Mouse (Mus musculus) spleen, adult 2 months (tissue): ENCODE results near the gene Tnks1bp1. TPM values are rescaled to one million over a fixed set of nuclear protein-coding genes. Genes with fewer than 3 reads are reported as not detected.

ENCODE experiments used
- DNase-seq, 2 experiments: peaks; one replicate each; pipeline versions ENCODE4 v3.0.0 to v3.0.0-alpha.2; 2012 to 2021; ENCODE audit warnings: low spot score in 2 of 2, low read depth in 1 of 2
- H3K27ac ChIP-seq: fragments of 200-500 bp; 2 replicates; pipeline ENCODE4 v1.5.1; 2012; ENCODE audit warnings: low read length, inconsistent platforms; ENCODE audit not compliant: insufficient read depth
- H3K27me3 ChIP-seq: fragments of 200-500 bp; 2 replicates; pipeline ENCODE4 v1.6.1; 2012; ENCODE audit warnings: mild to moderate bottlenecking, moderate library complexity, low read length, inconsistent platforms; ENCODE audit not compliant: control insufficient read depth, insufficient read depth
- H3K36me3 ChIP-seq: fragments of 200-500 bp; 2 replicates; pipeline ENCODE4 v1.6.1; 2012; ENCODE audit warnings: mild to moderate bottlenecking, low read length, inconsistent platforms; ENCODE audit not compliant: control insufficient read depth, insufficient read depth
- H3K4me1 ChIP-seq: fragments of 200-500 bp; 2 replicates; pipeline ENCODE4 v1.6.1; 2011; ENCODE audit warnings: inconsistent platforms; ENCODE audit not compliant: control insufficient read depth, insufficient read depth, insufficient read length
- H3K4me3 ChIP-seq: fragments of 200-500 bp; 2 replicates; pipeline ENCODE4 v1.5.1; 2011; ENCODE audit warnings: mild to moderate bottlenecking, inconsistent platforms; ENCODE audit not compliant: insufficient read depth, insufficient read length; ENCODE audit errors: extremely low read depth
- CTCF ChIP-seq: fragments of 200-500 bp; IDR thresholded peaks from 2 replicates; pipeline ENCODE4 v1.5.1; 2011; ENCODE audit warnings: mild to moderate bottlenecking, inconsistent platforms; ENCODE audit not compliant: insufficient read depth, insufficient read length, insufficient replicate concordance; ENCODE audit errors: extremely low read depth
- POLR2A ChIP-seq: fragments of 200-500 bp; IDR thresholded peaks from 2 replicates; pipeline ENCODE4 v1.6.1; 2011; ENCODE audit warnings: low read depth, low read length, inconsistent platforms
- WGBS: fragments of 180-500 bp; shearing (Covaris S2); methylation state at CpG from one replicate; pipeline ENCODE4 v1.1.7; 2018; 5-methylcytosine and 5-hydroxymethylcytosine counted together
- polyA plus RNA-seq: library from polyadenylated mRNA; depleted of rRNA; stranded (reverse); fragments of >200 nt; gene quantifications from 2 replicates; pipeline ENCODE4 v1.2.3, GENCODE M21; 2012

Tnks1bp1 gene
- polyA plus RNA-seq, 1 experiment = 20.3 TPM

DNA sequence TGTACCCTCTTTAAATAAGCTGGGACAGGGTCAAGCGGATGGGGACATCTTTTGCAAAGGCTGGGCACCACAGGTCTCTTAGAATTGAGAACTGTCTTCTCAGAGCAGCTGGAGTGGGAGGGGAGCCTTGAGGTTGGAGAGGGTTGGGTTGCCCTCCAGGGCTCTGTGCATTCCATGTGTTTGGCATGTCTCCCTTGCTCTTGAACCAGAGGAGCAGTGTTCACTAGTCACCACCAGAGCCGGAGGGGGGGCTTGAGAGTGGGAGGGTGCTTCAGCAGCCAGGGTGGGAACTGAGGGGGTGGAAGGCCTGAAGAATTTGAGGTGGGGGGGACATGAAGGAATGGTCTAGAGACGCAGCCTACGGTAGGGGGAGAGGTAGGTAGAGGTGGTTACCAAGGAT lies 1.5 kb downstream of the Tnks1bp1 start:
- H3K4me3 ChIP-seq = no peak overlapping the region
- TF ChIP-seq CTCF (no peak), POLR2A (no peak)

DNA sequence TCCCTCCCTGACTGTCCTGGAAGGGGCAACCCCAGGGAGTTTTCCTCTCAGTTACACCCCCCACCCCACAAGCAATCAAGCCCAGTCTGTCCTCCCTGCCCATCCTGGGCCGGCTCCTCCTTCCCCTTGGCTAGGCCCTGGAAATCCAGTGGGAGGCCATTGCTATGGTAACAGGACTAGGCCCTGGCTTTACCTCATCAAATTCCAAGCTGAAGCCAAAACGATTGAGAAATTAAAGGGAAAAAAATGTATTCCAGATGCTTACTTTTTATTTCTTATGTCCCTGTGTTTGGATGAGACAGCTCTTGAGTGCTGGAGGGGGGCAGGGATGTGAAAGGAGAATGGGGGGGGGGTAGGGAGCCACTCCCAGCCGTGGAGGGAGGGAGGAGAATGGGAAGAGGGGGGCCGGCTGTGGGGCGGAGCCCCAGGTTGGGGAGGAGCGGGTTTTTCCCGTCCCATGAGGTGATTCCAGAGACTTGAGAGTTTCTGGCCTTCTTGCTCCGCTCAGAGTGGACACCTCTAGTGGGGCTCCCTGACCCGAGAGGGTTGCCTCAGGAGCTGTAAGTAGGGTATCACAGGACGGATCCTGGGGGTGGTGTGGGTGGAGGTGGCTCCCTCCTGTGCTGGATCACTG lies 2.3 kb downstream of the Tnks1bp1 start:
- H3K4me1 ChIP-seq = no peaks in the 10 kb centered on the region
- H3K36me3 ChIP-seq = peaks cover 10% of the 10 kb centered on the region
- no peaks in the 10 kb centered on the region for H3K27me3 ChIP-seq
- peak overlapping the region; percentile 15; the same call in 1 of the 2 replicates for H3K4me3 ChIP-seq
- DNase-seq = no peak
- H3K27ac ChIP-seq = peak overlapping the region; percentile 48; the same call in 1 of the 2 replicates
- TF ChIP-seq CTCF (no peak), POLR2A (no peak)
- WGBS = 77% methylated on average over 10 of the region's 10 CpGs

More for the DNA sequence above, 1.5 kb downstream of the Tnks1bp1 start:
- Histone ChIP-seq H3K36me3 (peaks cover 12% of the 10 kb centered on the region), H3K27me3 (no peaks in the 10 kb centered on the region), H3K27ac (no peak overlapping the region), H3K4me1 (no peaks in the 10 kb centered on the region)
- DNase-seq = no peak
- 92% methylated on average over 4 of the region's 4 CpGs for WGBS

DNA sequence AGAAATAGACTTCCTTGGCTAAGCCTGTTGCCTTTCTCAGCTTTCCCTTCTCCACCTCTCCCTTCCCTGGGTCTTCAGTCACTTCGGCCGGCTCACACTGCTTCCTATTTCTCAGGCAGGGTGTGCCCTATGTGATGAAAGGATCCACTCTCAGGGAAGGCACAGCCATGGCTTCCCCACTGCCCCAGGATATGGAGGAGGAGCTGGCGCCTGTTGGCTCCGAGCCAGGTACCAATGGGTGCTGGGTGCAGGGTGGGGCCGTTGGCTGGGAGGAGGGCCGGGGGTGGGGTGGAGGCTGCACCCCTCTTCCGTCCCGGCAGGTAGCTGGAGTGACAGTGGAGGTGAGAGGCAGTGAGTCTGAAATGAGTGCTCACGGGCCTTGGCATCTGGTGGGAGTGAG lies 2.9 kb downstream of the Tnks1bp1 start:
- TF ChIP-seq CTCF = no peak
- TF ChIP-seq POLR2A = no peak
- Histone ChIP-seq H3K27ac (peak overlapping the region; percentile 48; the same call in 1 of the 2 replicates), H3K36me3 (peaks cover 10% of the 10 kb centered on the region), H3K4me1 (no peaks in the 10 kb centered on the region), H3K27me3 (no peaks in the 10 kb centered on the region), H3K4me3 (no peak overlapping the region)
- DNase-seq = no peak
- 73% methylated on average over 9 of the region's 9 CpGs for WGBS

DNA sequence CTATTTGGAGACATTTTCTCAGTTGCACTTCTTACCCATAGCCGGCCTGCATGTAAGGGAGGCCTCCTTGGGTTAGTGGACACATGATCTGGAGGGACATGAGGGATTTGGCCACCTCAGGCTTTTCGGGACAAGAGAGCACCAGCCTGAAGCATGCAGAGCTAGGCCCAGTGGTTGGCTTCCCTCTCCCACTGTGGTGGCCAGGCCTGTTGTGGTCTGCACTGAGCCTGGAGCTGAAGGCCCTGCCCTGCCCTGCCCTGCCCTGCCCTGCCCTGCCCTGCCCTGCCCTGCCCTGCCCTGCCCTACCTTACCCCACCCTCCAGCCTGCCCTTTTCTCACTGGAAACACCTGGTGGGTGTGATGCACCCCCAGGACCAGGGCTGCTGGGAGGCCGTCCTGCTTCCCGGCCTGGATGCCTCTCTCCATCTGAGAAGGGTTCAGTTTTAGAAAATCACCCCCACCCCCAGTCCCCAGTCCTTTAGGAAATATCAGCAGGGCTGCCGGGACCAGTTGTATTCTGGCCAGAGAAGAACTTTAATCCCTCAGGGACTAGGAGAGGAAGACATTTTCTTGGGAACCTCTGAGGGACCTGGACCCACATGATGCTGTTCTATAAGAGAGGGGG lies 5.5 kb downstream of the Tnks1bp1 start:
- DNase-seq = no peak
- H3K4me1 ChIP-seq = no peaks in the 10 kb centered on the region
- H3K27ac ChIP-seq = no peak overlapping the region
- H3K27me3 ChIP-seq = no peaks in the 10 kb centered on the region
- H3K36me3 ChIP-seq = peaks cover 7% of the 10 kb centered on the region
- WGBS = 90% methylated on average over 5 of the region's 5 CpGs
- TF ChIP-seq CTCF (no peak), POLR2A (no peak)
- H3K4me3 ChIP-seq = no peak overlapping the region

DNA sequence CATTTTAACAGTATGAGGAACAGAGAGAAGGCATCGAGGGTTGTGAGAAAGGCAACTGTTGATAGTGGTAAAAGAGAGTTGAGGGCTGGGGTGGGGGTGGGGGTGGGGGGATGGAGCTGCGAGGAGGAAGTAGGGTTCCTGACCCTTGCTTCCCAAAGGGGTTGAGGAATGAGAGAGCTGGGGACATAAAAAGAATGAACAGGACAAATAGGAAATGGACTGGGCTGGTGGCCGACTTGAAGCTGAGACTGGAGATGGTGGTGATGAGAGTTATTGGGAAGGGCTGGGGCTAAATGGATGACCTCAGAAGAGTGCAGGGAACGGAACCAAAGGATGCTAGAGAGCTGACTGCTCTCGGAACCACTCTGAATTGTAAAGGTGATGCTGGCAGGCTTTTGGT lies 8.9 kb downstream of the Tnks1bp1 start:
- no peak for DNase-seq
- WGBS = 60% methylated on average over 5 of the region's 5 CpGs
- Histone ChIP-seq H3K4me3 (no peak overlapping the region), H3K36me3 (peaks cover 16% of the 10 kb centered on the region), H3K27ac (no peak overlapping the region), H3K27me3 (no peaks in the 10 kb centered on the region), H3K4me1 (peaks cover 3% of the 10 kb centered on the region; the same call in 1 of the 2 replicates)
- TF ChIP-seq POLR2A = no peak
- no peak for TF ChIP-seq CTCF

DNA sequence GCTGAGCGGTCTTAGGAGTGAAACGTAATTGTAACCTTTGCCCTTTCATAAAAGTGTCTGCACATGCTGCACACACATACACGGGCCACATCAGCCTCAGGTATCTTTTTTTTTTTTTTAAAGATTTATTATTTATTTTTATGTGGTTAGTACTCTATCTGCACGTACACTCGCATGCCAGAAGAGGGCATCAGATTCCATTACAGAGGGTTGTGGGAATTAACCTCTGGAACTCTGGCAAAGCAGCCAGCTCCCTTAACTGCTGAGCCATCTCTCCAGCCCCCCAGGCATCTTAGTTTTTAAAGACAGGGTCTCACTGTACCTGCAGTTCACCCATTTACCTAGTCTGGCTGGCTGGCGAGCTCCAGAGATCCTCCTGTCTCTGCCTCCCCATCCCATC lies 11.9 kb downstream of the Tnks1bp1 start:
- no peaks in the 10 kb centered on the region for H3K27me3 ChIP-seq
- no peak for DNase-seq
- 91% methylated on average over 6 of the region's 6 CpGs for WGBS
- TF ChIP-seq CTCF = no peak
- TF ChIP-seq POLR2A = no peak
- H3K27ac ChIP-seq = no peak overlapping the region
- peaks cover 3% of the 10 kb centered on the region; the same call in 1 of the 2 replicates for H3K4me1 ChIP-seq
- H3K4me3 ChIP-seq = no peak overlapping the region
- H3K36me3 ChIP-seq = peaks cover 16% of the 10 kb centered on the region

DNA sequence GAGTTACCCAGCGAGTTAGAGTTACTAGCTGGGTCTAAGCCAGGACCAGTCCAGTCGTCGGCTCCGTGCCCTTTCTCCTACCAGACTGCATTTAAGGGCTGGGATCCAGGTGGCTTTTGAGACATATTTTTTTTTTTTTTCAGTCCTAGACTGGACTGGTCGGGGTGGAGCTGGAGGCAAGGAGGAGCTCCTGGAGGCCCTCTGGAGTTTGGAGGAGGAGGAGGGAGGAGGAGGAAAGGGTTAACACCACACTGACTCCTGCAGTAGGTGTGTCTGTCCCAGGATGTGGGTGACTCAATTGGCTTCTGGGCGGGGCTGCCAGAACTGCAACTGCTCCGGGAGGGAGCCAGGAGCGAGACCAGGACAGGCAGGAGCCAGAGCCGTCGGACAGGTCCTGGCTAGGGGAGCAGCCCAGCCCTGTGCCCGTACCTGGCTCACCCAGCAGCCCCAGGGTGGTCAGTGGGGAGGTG lies 12.8 kb downstream of the Tnks1bp1 start:
- 16% methylated on average over 11 of the region's 11 CpGs for WGBS
- H3K27me3 ChIP-seq = no peaks in the 10 kb centered on the region
- no peak for DNase-seq
- H3K4me3 ChIP-seq = no peak overlapping the region; the same call in 1 of the 2 replicates
- peaks cover 3% of the 10 kb centered on the region; the same call in 1 of the 2 replicates for H3K4me1 ChIP-seq
- TF ChIP-seq POLR2A (no peak), CTCF (no peak)
- H3K36me3 ChIP-seq = peaks cover 16% of the 10 kb centered on the region
- no peak overlapping the region for H3K27ac ChIP-seq
